Mouse (Mus musculus) kidney, postnatal 25 days (tissue): ENCODE results near the gene Afap1l2.

Experiments
- DNase-seq, 2 experiments: peaks; one replicate each; pipeline ENCODE4 v3.0.0; 2021; ENCODE audit warnings: mixed read lengths in 2 of 2

The Afap1l2 gene

GRCm38 (mm10) chr19:56975502-56975901 is 32.5 kb downstream of the Afap1l2 start:
- DNase-seq = no peak

DNA sequence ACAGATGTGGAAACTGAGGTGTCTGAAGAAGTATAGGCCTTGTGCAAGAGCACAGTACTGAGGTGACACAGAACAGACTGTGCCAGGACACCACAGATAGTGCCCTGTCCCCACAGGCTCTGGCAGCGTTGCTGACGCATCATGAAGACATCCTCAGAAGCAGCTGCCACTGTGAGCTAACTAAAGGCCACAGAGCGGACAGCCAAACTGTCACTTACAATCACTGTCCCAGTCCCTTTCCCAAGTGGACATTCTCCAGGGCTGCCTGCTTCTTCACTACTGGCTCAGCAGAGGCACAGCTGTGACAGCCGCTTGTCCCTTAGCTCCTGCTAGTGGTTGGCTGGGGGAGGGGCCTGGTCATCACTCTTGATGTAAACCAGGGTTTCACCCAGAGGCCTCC is 33.9 kb downstream of the Afap1l2 start:
- DNase-seq = peak in 1 of 2 experiments; percentile 52

- peak in 1 of 2 experiments; percentile 31 for DNase-seq
Measured at GRCm38 (mm10) chr19:56972768-56973167, 35.3 kb downstream of the Afap1l2 start.

DNA sequence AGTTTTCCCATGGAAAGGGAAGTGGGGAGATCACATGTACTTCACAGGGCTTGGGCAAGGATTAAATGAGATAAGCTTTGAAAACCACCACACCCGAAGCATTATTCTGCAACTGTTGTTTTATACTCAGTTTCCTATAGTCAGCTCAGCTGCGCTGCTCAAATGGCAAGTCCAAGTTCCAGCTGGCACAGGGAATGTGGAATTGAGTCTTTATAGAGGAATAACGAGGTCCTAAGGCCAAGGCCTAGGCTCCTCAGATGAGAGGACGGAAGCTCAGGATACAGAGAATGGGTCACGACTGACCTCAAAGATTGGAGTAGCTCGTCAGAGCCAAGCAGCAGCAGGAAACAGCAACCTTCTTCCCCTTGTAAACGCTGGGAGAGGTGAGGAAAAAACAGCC is 36.7 kb downstream of the Afap1l2 start:
- DNase-seq = peak; percentile 44 to 62

- DNase-seq = peak in 1 of 2 experiments; percentile 31
Measured at GRCm38 (mm10) chr19:56963876-56964275, 44.2 kb downstream of the Afap1l2 start.

- DNase-seq = no peak
Measured at GRCm38 (mm10) chr19:56959601-56960000, 48.4 kb downstream of the Afap1l2 start.

GRCm38 (mm10) chr19:56959057-56959456 is 49.0 kb downstream of the Afap1l2 start:
- no peak for DNase-seq

- peak; percentile 68 to 87 for DNase-seq
Measured at GRCm38 (mm10) chr19:56958582-56959021, 49.4 kb downstream of the Afap1l2 start.

- peak; percentile 50 to 76 for DNase-seq
Measured at GRCm38 (mm10) chr19:56958011-56958410, 50.0 kb downstream of the Afap1l2 start.

DNA sequence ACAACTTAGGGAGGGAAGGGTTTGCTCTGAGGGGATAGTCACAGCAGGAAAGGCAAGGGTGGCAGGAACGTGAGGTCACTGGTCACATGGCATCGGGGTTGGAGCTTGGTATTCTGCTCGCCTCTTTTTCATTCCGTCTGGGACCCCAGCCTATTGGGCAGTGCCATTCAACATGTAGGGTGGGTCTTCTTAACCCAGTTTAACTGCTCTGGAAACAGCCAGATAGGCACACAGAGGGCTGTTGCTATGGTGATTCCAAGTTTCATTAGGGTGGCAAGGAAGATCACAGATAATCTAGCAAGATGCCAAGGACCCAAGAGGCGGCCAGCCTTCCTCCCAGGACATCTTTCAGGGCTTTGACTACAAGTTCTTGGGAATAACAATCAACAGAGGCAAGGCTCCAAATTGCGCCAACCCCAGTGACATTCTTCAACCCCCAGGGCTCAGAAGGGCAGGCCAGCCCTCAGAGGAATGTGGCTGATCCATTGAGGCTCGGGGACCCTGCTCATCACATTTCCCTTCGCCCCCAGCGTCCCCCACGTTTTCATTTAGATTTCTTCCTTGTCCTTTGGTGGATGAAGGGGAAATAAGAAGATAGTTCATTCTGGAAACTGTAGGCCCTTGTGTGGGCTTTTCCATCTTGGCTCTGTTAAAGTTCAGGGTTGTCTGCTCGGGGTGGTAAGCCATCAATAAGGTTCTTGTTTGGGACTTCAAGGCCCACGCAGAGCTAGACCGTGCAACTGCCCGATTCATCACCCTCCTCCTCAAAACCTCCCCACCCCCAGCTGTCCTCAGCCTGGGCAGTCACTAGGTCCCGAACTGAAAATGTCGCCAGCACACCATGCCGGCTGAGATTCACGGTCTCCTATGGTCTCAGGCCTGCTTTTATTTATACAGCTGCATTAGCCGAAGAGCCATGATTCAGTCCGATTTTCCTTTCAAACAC is 52.2 kb downstream of the Afap1l2 start:
- no peak for DNase-seq

- no peak for DNase-seq
Measured at GRCm38 (mm10) chr19:56954857-56955256, 53.2 kb downstream of the Afap1l2 start.

- DNase-seq = peak in 1 of 2 experiments; percentile 58
Measured at GRCm38 (mm10) chr19:56953856-56954255, 54.2 kb downstream of the Afap1l2 start.

- no peak for DNase-seq
Measured at GRCm38 (mm10) chr19:56950818-56951217, 57.2 kb downstream of the Afap1l2 start.

DNA sequence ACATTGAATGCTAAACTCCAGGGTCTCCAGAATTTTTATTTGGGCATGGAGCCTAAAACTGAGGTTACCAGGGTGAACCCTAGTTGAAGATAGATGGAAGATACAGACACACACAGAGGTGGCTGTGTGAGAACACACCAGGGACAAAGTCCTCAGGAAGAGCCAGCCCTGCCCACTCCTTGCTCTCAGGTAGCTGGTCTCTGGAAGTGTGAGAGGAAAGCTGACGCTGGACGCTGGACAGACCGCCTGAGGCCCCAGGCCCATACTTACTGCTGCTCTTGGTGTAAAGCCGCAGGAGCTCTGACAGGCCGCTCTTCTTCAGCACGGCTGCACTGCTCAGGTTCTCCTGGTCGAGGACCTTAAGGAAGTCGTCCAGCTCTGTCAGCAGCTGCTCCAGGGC is 58.2 kb downstream of the Afap1l2 start:
- peak in 1 of 2 experiments; percentile 61 for DNase-seq

DNA sequence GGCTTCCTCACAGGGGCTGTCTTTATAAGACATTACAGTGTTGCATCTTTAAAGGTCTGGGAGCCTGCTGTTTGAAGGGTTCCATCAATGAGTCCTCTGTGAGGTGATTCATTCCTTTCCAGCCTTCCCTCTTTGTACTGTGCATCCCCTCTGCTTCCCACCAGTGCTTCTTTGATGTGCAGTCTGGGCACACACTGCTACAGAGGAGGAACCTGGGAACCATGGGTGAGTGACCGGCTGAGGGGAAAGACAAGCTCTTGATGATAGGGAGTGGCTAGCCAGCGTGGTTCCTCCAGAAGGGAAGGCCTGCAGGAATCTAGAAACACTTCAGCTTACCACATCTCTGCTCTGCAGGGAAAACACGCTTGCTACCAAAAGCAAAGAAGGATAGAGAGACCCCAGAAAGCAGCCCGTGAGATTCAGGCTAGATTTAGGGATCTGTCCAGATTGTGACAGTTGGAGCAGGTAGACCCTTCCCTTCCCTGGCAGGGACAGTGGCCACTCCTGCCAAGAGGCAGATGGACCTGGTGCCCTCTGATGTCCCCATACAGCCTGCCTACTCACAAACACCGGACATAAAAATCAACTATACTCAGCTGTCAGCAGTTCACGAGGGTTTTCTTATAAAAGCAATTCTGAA is 59.9 kb downstream of the Afap1l2 start:
- DNase-seq = no peak

GRCm38 (mm10) chr19:56946727-56947126 is 61.3 kb downstream of the Afap1l2 start:
- DNase-seq = peak; percentile 42 to 62

DNA sequence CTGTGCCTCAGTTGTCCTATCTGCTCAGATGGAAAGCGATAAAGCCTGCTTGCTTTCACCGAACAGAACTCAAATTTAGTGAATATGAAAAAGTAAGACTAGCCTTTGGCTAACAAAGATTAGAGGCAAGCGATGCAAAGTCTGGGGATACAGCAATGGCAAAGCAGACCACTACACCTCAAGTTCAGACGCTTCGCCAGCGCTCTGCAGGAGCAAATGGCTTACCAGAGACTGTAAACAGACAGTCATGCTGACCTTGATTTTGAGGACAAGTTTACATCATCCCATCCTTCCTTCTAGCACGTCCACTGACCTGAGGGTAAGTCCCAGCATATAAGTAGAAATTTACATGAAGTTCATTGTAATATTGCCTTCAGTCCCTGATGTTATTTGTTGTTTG is 61.8 kb downstream of the Afap1l2 start:
- no peak for DNase-seq

DNA sequence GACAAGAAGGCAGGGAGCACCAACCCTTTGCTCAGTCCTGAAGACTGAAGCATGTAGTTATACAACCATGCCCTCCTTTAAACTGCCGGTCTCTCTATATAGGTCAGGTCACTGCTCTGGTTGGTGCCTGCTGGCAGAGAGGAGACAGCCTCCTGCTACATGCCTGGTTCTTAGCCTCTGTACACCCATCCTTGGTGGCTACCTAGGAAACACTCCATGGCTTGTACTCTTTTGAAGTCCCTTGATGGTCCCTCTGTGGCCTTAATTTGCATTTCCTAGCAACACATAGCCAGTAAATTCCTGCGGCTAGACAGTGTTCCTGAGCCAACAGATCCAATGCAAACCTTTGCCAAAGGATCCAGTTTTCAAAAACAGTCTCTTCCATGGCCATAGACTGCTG is 62.4 kb downstream of the Afap1l2 start:
- no peak for DNase-seq

DNA sequence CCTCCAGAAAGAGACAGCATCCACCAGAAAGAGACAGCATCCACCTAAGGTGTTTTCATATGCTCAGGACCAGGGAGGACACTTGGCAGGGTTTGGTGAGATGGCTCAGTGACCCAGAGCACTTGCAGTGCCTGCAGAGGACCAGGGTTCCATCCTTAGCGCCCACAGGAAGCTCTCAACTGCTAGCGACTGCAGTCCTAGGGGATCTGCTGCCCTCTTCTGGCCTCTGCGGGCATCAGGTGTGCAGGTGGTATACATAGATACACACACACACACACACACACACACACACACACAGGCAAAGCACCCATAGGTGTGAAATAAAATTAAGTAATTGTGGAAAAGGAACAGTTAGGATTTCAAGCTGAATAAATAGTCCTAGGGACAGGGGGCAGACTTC is 63.2 kb downstream of the Afap1l2 start:
- no peak for DNase-seq

GRCm38 (mm10) chr19:56944211-56944610 is 63.8 kb downstream of the Afap1l2 start:
- peak; percentile 59 to 73 for DNase-seq

- DNase-seq = no peak
Measured at GRCm38 (mm10) chr19:56942216-56942615, 65.8 kb downstream of the Afap1l2 start.

- DNase-seq = peak in 1 of 2 experiments; percentile 42
Measured at GRCm38 (mm10) chr19:56940507-56940906, 67.5 kb downstream of the Afap1l2 start.

DNA sequence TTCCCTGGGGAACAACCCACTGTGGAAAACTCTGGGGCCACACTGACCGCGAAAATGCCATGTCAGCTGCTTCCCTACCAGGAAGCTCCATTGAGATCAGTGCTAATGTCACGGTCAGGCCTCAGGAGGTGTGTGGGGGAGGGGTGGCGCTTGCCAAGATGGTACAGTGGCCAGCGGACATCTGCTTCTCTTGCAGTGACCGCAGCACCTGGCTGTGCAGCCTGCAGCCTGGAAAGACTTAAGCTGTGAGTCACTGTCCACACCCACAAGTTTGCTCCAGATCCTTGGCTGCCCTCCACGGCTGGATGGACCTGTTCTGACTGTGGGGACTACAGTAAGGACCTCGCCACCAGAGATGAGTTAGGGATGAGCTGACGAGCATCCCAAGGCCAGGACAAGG is 68.2 kb downstream of the Afap1l2 start:
- DNase-seq = peak; percentile 80 to 86

- DNase-seq = no peak
Measured at GRCm38 (mm10) chr19:56937911-56938310, 70.1 kb downstream of the Afap1l2 start.
